Mouse (Mus musculus): ENCODE measurements around the gene Hecw2.

GRCm38 (mm10) chr1:53776176-53776905 is 418.6 kb downstream of the Hecw2 start:
- no peak for TF ChIP-seq CTCF (conservative IDR thresholded peaks at IDR 0.05; ENCODE audit: insufficient read depth, insufficient read length, low read depth, low read length)
- TF ChIP-seq POLR2A (IDR thresholded peaks at IDR 0.05; ENCODE audit: low read depth, low read length), result no peak

All from kidney, adult 2 months (tissue).